Mouse (Mus musculus) ES-Bruce4 (cell line): ENCODE measurements at regions not wholly inside any gene's neighbourhood (a gene's known extent, or its start where the extent isn't known, plus 50 kb on each side); places are given as distances from the start of the nearest gene placed in this dataset.

Experiments
- H3K27ac ChIP-seq: 2 replicates; pipeline ENCODE4 v1.5.1; 2012; ENCODE audit warnings: low read length, inconsistent platforms; ENCODE audit not compliant: insufficient read depth
- H3K27me3 ChIP-seq: 2 replicates; pipeline ENCODE4 v1.6.1; 2012; ENCODE audit warnings: mild to moderate bottlenecking, low read length, inconsistent platforms; ENCODE audit not compliant: control insufficient read depth, poor library complexity, insufficient read depth, severe bottlenecking
- H3K36me3 ChIP-seq: 2 replicates; pipeline ENCODE4 v1.6.1; 2012; ENCODE audit warnings: inconsistent platforms, mild to moderate bottlenecking, low read length, moderate library complexity; ENCODE audit not compliant: control insufficient read depth, poor library complexity, insufficient read depth, severe bottlenecking
- H3K4me1 ChIP-seq: one replicate; pipeline ENCODE4 v1.8.1; 2011; ENCODE audit warnings: low read length; ENCODE audit not compliant: control insufficient read depth, insufficient read depth
- H3K4me3 ChIP-seq: 2 replicates; pipeline ENCODE4 v1.5.1; 2011; ENCODE audit warnings: low read depth, mild to moderate bottlenecking, low read length
- H3K9ac ChIP-seq: 2 replicates; pipeline ENCODE4 v1.6.1; 2012; ENCODE audit warnings: low read depth, mild to moderate bottlenecking, inconsistent platforms; ENCODE audit not compliant: poor library complexity, severe bottlenecking
- H3K9me3 ChIP-seq: replicated peaks from 2 replicates; pipeline ENCODE4 v1.6.1; 2012; ENCODE audit warnings: mild to moderate bottlenecking, low read length, inconsistent platforms; ENCODE audit not compliant: control insufficient read depth, poor library complexity, insufficient read depth, severe bottlenecking
- CTCF ChIP-seq: IDR thresholded peaks from one replicate; pipeline ENCODE4 v1.8.1; 2011; ENCODE audit warnings: low read depth, low read length
- EP300 ChIP-seq: IDR thresholded peaks from 2 replicates; pipeline ENCODE4 v1.6.1; 2011; ENCODE audit warnings: low read depth, low read length; ENCODE audit not compliant: insufficient read depth
- POLR2A ChIP-seq: IDR thresholded peaks from one replicate; pipeline ENCODE4 v1.8.1; 2011; ENCODE audit warnings: low read length; ENCODE audit not compliant: insufficient read depth

DNA sequence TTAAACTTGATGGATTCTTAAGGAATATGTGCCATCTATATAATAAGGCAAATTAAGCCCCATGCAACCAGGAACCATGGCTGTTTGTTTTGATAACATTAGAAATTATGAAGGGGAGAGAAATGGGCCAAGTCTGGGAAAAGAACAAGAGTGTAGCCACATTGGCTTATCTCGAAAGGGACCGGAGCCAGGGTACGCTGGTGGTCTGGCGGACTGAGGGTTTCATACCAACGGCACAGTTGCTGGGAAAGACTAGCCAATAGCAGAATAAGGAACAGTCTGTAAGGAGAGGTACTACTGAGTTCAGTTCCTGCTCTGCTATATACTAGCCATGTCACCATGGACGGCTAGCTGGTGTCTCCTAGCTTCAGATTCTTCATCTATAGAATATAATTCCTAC lies 105.9 kb upstream of the 1700016C15Rik start:
- no peaks in the 10 kb centered on the region for H3K9me3 ChIP-seq
- H3K9ac ChIP-seq = no peak overlapping the region
- no peak for TF ChIP-seq EP300
- no peak for TF ChIP-seq CTCF
- no peak for TF ChIP-seq POLR2A
- no peaks in the 10 kb centered on the region for H3K27me3 ChIP-seq
- no peak overlapping the region for H3K27ac ChIP-seq
- H3K4me1 ChIP-seq = peaks cover 3% of the 10 kb centered on the region
- H3K36me3 ChIP-seq = no peaks in the 10 kb centered on the region
- H3K4me3 ChIP-seq = no peak overlapping the region

GRCm38 (mm10) chr1:177627814-177628213 lies 101.8 kb upstream of the 1700016C15Rik start:
- H3K4me1 ChIP-seq = peaks cover 3% of the 10 kb centered on the region
- no peak overlapping the region for H3K9ac ChIP-seq
- TF ChIP-seq POLR2A (no peak), CTCF (no peak), EP300 (no peak)
- no peaks in the 10 kb centered on the region for H3K9me3 ChIP-seq
- H3K27ac ChIP-seq = no peak overlapping the region
- no peaks in the 10 kb centered on the region for H3K36me3 ChIP-seq
- no peak overlapping the region for H3K4me3 ChIP-seq
- H3K27me3 ChIP-seq = no peaks in the 10 kb centered on the region

GRCm38 (mm10) chr1:177633966-177634602 lies 95.5 kb upstream of the 1700016C15Rik start:
- Histone ChIP-seq H3K4me3 (no peak overlapping the region), H3K4me1 (no peaks in the 10 kb centered on the region), H3K9me3 (no peaks in the 10 kb centered on the region), H3K9ac (no peak overlapping the region), H3K36me3 (no peaks in the 10 kb centered on the region), H3K27me3 (no peaks in the 10 kb centered on the region; the same call in 1 of the 2 replicates), H3K27ac (no peak overlapping the region)
- TF ChIP-seq POLR2A = no peak
- TF ChIP-seq CTCF = no peak
- no peak for TF ChIP-seq EP300

- no peaks in the 10 kb centered on the region for H3K9me3 ChIP-seq
- no peak for TF ChIP-seq POLR2A
- no peak for TF ChIP-seq EP300
- TF ChIP-seq CTCF = no peak
Measured at GRCm38 (mm10) chr1:177637061-177637460, 92.6 kb upstream of the 1700016C15Rik start.

GRCm38 (mm10) chr1:177638381-177638780 lies 91.2 kb upstream of the 1700016C15Rik start:
- Histone ChIP-seq H3K4me1 (no peaks in the 10 kb centered on the region), H3K9me3 (no peaks in the 10 kb centered on the region), H3K9ac (no peak overlapping the region), H3K4me3 (no peak overlapping the region), H3K27ac (no peak overlapping the region), H3K36me3 (no peaks in the 10 kb centered on the region), H3K27me3 (no peaks in the 10 kb centered on the region)
- TF ChIP-seq POLR2A (no peak), CTCF (no peak), EP300 (no peak)

More at GRCm38 (mm10) chr1:177637061-177637460, 92.6 kb upstream of the 1700016C15Rik start:
- Histone ChIP-seq H3K27me3 (no peaks in the 10 kb centered on the region; the same call in 1 of the 2 replicates), H3K4me3 (no peak overlapping the region), H3K4me1 (no peaks in the 10 kb centered on the region), H3K9ac (no peak overlapping the region), H3K27ac (no peak overlapping the region), H3K36me3 (no peaks in the 10 kb centered on the region)

- no peaks in the 10 kb centered on the region for H3K36me3 ChIP-seq
- H3K9ac ChIP-seq = no peak overlapping the region
- H3K4me3 ChIP-seq = no peak overlapping the region
- H3K27ac ChIP-seq = no peak overlapping the region
- no peak for TF ChIP-seq CTCF
- no peak for TF ChIP-seq POLR2A
- no peak for TF ChIP-seq EP300
- H3K27me3 ChIP-seq = no peaks in the 10 kb centered on the region
- H3K9me3 ChIP-seq = no peaks in the 10 kb centered on the region
- H3K4me1 ChIP-seq = no peaks in the 10 kb centered on the region
Measured at GRCm38 (mm10) chr1:177639931-177640846, 89.4 kb upstream of the 1700016C15Rik start.
